Mouse (Mus musculus) stomach, postnatal 0 days (tissue): ENCODE measurements around the gene Foxj2.

ENCODE experiments used
- CTCF ChIP-seq: IDR thresholded peaks from 2 replicates; pipeline ENCODE4 v1.5.1; 2016; ENCODE audit warnings: antibody characterized with exemption, low read depth, mild to moderate bottlenecking, moderate library complexity
- EP300 ChIP-seq: optimal IDR thresholded peaks from 2 replicates; pipeline ENCODE3; 2016; ENCODE audit warnings: antibody characterized with exemption

GRCm38 (mm10) chr6:122813640-122814039 is 6.1 kb upstream of the Foxj2 start:
- TF ChIP-seq EP300: no peak
- TF ChIP-seq CTCF: no peak
